Mouse (Mus musculus): Measurements from ENCODE around the gene Mvp. TPM values are rescaled to one million over a fixed set of nuclear protein-coding genes. Genes with fewer than 3 reads are reported as not detected.

Gene Mvp
- polyA plus RNA-seq, 1 experiment from 2014 or later, result 4.0 TPM

DNA sequence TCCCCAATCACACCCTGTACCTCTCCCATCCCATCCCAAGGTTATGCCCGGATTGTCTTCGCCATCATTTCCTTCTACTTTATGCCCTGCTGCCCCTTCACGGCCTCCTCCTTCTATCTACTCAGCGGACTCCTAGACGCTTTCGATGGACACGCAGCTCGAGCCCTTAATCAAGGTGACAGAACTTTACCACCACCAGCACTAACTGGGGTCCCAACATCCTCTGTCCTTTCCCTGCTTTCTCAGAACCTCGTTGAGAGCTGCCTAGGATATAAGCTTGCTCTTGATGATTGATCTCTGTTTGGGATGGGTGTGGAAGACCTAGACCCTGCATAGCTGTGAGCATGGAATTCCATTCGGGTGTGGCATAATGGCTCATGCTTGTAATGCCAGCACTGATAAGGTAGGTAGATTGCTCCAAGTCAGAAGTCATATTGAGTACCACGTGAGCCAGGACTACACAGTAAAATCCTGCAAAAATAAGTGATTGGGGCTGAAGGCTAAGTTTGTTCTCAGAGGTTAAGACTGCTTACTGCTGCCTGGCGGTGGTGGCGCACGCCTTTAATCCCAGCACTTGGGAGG is 37.5 kb downstream of the Mvp start:
- WGBS, result 29% methylated on average over 14 of the region's 14 CpGs
- Histone ChIP-seq H3K4me1 (peaks cover 12% of the 10 kb centered on the region), H3K27ac (peak overlapping the region; percentile 99), H3K36me3 (peaks cover 43% of the 10 kb centered on the region), H3K27me3 (ENCODE audit: low read depth, poor library complexity, severe bottlenecking) (no peaks in the 10 kb centered on the region), H3K9me3 (replicated peaks) (no peaks in the 10 kb centered on the region), H3K4me3 (peak overlapping the region; percentile 100)
- DNase-seq (ENCODE audit: low spot score), result no peak

DNA sequence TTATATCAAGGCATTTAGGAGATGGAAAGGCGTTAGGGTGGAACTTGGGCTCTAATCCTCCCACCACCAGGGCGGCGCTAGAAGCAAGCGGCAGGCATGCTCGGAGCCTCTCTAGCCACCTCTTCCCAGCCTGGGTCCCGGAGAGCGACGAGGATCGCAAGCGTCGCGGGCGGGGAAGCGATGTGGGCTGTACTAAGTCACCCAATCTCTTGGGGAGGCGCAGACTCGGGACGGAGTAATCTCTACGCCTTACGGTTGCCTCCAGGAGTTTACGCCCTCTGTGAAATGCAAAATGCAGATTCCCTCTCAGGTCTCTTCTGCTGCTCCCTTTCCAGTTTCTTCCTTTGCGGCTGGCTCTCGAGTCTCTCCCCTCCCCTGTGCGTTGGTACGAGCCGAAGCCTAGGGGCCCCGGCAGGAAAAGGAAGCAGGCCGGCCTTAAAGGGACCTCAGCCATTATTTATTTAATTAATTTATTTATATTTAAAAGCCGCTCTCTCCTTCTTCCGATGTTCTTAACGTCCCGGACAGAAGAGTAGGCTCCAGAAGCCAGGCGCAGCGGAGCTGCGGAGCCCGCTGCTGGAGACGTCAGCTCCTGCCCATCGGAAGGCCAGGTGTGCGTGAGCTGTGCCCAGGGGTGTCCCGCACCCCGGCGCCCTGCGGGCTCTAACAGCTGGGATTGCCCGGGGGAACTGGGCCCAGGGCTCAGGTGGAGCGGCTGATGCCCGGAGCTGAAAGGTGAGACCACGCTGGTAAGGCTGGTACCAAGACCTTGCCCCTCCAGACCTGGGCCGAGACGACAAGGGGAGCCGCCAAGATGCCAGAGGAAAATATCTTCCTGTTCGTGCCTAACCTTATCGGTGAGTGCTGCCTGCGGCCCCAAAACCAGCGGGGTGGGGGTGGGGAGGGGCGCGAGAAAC is 38.2 kb downstream of the Mvp start, which contains the start of gene Cdiptos:
Gene Cdiptos (minus strand): TSS at position 149 of the 917 bp plus-strand sequence.
- H3K27ac ChIP-seq, result peak within 1 kb of the TSS; percentile 99
- peaks cover 36% of the 10 kb centered on the region for H3K36me3 ChIP-seq
- no peaks in the 10 kb centered on the region for H3K9me3 ChIP-seq (replicated peaks)
- peak within 1 kb of the TSS; percentile 100 for H3K4me3 ChIP-seq
- WGBS, result under 1% methylated on average over 55 of the region's 55 CpGs
- DNase-seq (ENCODE audit: low spot score), result peak; percentile 100
- peaks cover 12% of the 10 kb centered on the region for H3K4me1 ChIP-seq
- H3K27me3 ChIP-seq (ENCODE audit: low read depth, poor library complexity, severe bottlenecking), result no peaks in the 10 kb centered on the region

DNA sequence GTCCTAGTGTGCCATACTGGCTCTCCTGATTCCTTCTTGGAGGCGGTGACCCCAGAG is 38.7 kb downstream of the Mvp start, which contains the start of gene Cdipt:
Gene Cdipt (plus strand): TSS at position 22 of the 57 bp plus-strand sequence.
- 0% methylated on average over 1 of the region's 1 CpGs for WGBS
- H3K9me3 ChIP-seq (replicated peaks), result no peaks in the 10 kb centered on the region
- H3K4me1 ChIP-seq, result peaks cover 12% of the 10 kb centered on the region
- no peak for DNase-seq (ENCODE audit: low spot score)
- no peaks in the 10 kb centered on the region for H3K27me3 ChIP-seq (ENCODE audit: low read depth, poor library complexity, severe bottlenecking)
- H3K27ac ChIP-seq, result peak within 1 kb of the TSS; percentile 99
- H3K4me3 ChIP-seq, result peak within 1 kb of the TSS; percentile 100
- peaks cover 31% of the 10 kb centered on the region for H3K36me3 ChIP-seq

DNA sequence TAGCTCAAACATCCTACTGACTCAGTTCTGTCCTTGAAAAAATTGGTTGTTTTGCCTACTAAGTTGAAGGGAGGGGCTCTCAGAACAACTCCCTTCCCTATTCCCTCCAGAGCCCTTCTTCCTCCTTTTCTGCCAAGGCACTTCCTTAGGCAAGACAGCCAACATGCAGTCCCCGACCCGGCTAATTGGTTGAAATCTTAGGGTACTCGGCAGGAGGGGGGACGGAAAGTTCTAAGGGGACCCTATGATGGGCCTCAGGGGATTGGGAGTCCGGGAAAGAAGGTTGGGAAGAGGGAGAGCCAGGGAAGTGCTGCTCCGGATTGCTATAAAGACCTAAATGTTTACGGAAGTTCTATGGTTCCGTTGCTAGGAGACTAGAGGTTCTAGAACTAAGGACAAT is 38.9 kb downstream of the Mvp start:
- DNase-seq (ENCODE audit: low spot score), result no peak
- H3K27ac ChIP-seq, result peak overlapping the region; percentile 99

DNA sequence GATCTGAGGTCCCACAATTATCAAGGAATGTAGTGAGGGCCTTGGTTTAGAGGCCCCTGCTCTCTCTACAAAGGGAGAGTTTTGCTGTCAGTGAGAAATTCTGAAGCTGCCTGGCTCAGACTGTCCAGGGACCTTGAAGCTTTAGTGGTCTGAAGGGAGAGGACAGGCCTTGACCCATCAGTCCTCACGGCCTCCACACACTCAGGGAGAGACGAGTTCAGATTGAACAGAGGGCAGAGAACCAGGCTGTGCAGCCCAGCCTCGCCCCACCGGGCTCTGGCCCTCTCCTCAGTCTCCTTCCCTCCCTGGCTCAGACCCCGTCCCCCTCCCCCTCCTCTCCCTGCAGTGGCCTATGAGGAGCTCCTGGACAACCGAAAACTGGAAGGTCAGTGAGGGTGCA is 47.1 kb downstream of the Mvp start:
- Histone ChIP-seq H3K4me1 (0 out of 2 replicates have a peak, but pooled peaks cover 5% of the 10 kb centered on the region), H3K36me3 (no peaks in the 10 kb centered on the region), H3K9me3 (replicated peaks) (no peaks in the 10 kb centered on the region), H3K4me3 (no peak overlapping the region), H3K27ac (no peak overlapping the region), H3K27me3 (ENCODE audit: low read depth, poor library complexity, severe bottlenecking) (peaks cover 23% of the 10 kb centered on the region)
- no peak for DNase-seq (ENCODE audit: low spot score)
- 60% methylated on average over 6 of the region's 6 CpGs for WGBS

More for the DNA sequence above, 38.9 kb downstream of the Mvp start:
- no peaks in the 10 kb centered on the region for H3K9me3 ChIP-seq (replicated peaks)
- H3K4me3 ChIP-seq, result peak overlapping the region; percentile 100
- H3K27me3 ChIP-seq (ENCODE audit: low read depth, poor library complexity, severe bottlenecking), result no peaks in the 10 kb centered on the region
- WGBS, result 11% methylated on average over 8 of the region's 8 CpGs
- H3K36me3 ChIP-seq, result peaks cover 29% of the 10 kb centered on the region
- H3K4me1 ChIP-seq, result peaks cover 12% of the 10 kb centered on the region

DNA sequence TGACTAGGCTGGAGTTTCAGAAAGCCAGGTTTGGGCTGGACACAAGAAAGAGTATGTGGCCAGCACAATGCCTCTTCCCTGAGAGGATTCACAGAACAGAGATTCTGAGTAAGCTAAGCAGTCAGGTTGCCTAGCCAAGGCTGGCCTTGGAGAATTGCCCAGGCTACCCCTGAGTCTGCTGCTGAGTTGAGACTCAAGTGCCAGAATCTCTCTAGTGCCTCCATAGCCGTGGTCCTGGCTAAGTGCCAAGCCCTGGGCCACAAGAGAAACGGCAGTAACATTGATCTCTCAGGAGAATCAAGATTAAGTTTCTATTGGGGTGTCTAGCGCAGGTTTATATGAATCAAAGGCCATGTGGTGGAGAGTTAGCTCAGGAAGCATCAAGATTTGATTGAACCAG is 48.9 kb downstream of the Mvp start:
- H3K4me3 ChIP-seq, result no peak overlapping the region
- H3K4me1 ChIP-seq, result 0 out of 2 replicates have a peak, but pooled peaks cover 5% of the 10 kb centered on the region
- H3K27ac ChIP-seq, result no peak overlapping the region
- H3K27me3 ChIP-seq (ENCODE audit: low read depth, poor library complexity, severe bottlenecking), result peaks cover 31% of the 10 kb centered on the region
- H3K9me3 ChIP-seq (replicated peaks), result no peaks in the 10 kb centered on the region
- DNase-seq (ENCODE audit: low spot score), result no peak
- no peaks in the 10 kb centered on the region for H3K36me3 ChIP-seq
- 87% methylated on average over 3 of the region's 3 CpGs for WGBS

DNA sequence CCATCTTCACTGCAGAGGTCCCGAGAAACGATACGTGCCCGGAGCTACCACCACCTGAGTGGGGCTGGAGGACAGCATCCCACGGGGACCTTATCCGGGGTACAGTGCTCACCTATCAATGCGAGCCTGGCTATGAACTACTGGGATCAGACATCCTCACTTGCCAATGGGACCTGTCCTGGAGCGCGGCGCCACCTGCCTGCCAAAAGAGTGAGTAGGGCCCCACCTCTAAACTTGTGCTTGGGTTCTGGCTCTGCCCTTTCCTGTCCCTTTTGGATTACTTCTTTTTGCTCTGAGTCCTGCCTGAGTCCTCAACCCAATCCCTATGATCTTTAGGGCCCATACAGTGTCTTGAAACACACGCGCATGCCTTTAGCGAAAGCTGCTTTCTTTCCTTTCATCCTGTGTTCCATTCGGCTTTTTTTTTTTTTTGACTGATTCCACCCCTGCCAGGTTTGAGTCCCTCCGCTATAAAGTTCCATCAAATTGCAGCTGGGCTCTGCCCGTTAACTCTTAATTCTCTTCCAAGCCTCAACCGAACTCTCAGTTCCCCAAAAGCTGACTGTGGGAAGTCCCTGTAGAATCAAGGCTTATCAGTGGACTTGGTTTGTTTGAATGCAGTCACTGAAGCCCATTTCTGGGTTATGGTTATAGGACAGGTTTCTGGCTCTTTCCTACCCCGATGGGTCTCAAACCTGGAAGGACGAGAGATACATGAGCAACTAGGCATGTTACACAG is 50.7 kb downstream of the Mvp start:
- Histone ChIP-seq H3K4me1 (0 out of 2 replicates have a peak, but pooled peaks cover 5% of the 10 kb centered on the region), H3K27ac (no peak overlapping the region), H3K36me3 (no peaks in the 10 kb centered on the region), H3K27me3 (ENCODE audit: low read depth, poor library complexity, severe bottlenecking) (peaks cover 31% of the 10 kb centered on the region), H3K9me3 (replicated peaks) (no peaks in the 10 kb centered on the region), H3K4me3 (0 out of 2 replicates have a peak overlapping the region, but pooled peaks have one; percentile 9)
- 27% methylated on average over 19 of the region's 19 CpGs for WGBS
- peak; percentile 64 for DNase-seq (ENCODE audit: low spot score)

DNA sequence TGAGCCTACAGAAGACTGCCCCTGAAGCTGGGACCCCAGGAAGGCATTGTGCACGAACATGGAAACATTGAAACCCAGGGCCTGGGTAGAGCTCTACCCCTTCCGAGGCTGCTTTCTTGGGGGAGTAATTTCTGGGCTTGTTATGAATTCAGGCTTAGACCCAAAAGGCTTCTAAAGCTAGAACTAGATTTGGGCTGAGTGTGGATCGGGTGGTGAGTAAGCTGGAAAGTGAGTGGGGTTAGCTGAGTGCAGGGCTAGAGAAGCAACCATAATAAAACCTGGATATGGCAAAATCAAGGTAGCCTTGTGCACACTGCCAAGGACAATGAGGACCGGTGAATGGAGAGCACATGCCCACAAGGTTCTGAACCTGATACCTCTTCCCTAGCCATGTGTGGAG is 52.5 kb downstream of the Mvp start:
- no peak for DNase-seq (ENCODE audit: low spot score)
- Histone ChIP-seq H3K27ac (no peak overlapping the region), H3K4me3 (no peak overlapping the region), H3K36me3 (no peaks in the 10 kb centered on the region), H3K4me1 (0 out of 2 replicates have a peak, but pooled peaks cover 5% of the 10 kb centered on the region), H3K27me3 (ENCODE audit: low read depth, poor library complexity, severe bottlenecking) (peaks cover 31% of the 10 kb centered on the region), H3K9me3 (replicated peaks) (no peaks in the 10 kb centered on the region)
- WGBS, result 89% methylated on average over 4 of the region's 4 CpGs

DNA sequence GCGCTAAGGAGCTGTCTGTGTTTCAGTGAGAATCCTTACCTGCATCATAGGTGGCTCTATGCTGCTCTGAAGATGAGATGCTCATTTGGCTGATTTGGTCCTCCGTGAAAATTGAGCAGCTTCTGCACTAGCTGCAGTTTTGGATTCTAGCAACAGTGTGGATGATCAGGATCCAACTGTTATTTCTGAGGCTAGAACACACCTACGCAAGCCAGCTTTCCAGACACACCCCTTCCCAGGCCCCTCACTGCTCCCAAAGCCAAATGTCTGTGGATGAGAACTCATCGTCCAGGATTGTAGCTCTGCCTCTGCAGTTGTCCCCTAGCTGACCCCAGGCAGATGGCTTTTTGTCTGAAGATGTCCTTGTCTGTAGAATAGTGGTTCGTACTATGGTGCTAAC is 53.3 kb downstream of the Mvp start:
- H3K27me3 ChIP-seq (ENCODE audit: low read depth, poor library complexity, severe bottlenecking), result peaks cover 31% of the 10 kb centered on the region
- H3K4me1 ChIP-seq, result 0 out of 2 replicates have a peak, but pooled peaks cover 5% of the 10 kb centered on the region
- no peak for DNase-seq (ENCODE audit: low spot score)
- H3K36me3 ChIP-seq, result no peaks in the 10 kb centered on the region
- no peak overlapping the region for H3K4me3 ChIP-seq
- H3K9me3 ChIP-seq (replicated peaks), result no peaks in the 10 kb centered on the region
- H3K27ac ChIP-seq, result no peak overlapping the region
- WGBS, result 88% methylated on average over 5 of the region's 5 CpGs

DNA sequence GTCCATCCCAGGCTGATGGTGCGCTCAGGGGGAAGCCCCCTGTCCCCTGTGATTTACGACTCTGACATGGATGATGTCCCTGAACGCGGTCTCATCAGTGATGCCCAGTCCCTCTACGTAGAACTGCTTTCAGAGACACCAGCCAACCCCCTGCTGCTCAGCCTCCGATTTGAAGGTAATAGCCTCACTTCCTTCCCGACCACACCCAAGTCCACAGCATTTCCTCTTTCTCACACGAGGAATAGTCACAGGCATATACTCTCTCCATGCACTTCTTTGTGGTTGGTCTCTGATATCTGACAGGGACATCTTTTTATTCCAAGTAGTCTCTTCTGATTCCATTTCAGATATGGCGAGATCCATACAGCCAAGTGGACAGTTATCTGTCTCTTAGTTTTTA is 54.6 kb downstream of the Mvp start:
- DNase-seq (ENCODE audit: low spot score), result no peak
- Histone ChIP-seq H3K36me3 (no peaks in the 10 kb centered on the region), H3K4me3 (no peak overlapping the region), H3K27ac (no peak overlapping the region), H3K9me3 (replicated peaks) (no peaks in the 10 kb centered on the region), H3K4me1 (0 out of 2 replicates have a peak, but pooled peaks cover 5% of the 10 kb centered on the region), H3K27me3 (ENCODE audit: low read depth, poor library complexity, severe bottlenecking) (peaks cover 31% of the 10 kb centered on the region)
- WGBS, result 73% methylated on average over 9 of the region's 9 CpGs

DNA sequence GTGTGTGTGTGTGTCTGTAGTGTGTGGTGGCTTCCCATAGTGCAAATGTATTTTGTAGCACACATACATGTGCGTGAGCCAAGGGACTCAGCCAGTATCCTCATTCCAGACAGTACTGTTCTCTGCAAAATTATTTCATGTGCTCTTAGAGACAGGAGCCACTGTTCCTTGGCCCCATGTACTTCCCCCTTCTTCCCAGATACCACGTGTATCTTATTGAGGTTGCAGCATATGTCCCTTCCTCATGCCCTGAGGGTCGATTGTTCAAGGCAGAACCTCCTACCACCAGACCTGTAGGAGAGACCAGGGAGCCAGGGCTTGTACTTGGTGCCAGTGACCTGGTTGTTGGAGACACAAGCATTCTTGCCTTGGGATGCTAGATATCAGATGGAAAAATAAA is 59.3 kb downstream of the Mvp start:
- H3K9me3 ChIP-seq (replicated peaks), result no peaks in the 10 kb centered on the region
- H3K36me3 ChIP-seq, result no peaks in the 10 kb centered on the region
- H3K27ac ChIP-seq, result no peak overlapping the region
- H3K4me3 ChIP-seq, result no peak overlapping the region
- peaks cover 38% of the 10 kb centered on the region for H3K27me3 ChIP-seq (ENCODE audit: low read depth, poor library complexity, severe bottlenecking)
- peaks cover 11% of the 10 kb centered on the region for H3K4me1 ChIP-seq
- no peak for DNase-seq (ENCODE audit: low spot score)
- 60% methylated on average over 3 of the region's 3 CpGs for WGBS

DNA sequence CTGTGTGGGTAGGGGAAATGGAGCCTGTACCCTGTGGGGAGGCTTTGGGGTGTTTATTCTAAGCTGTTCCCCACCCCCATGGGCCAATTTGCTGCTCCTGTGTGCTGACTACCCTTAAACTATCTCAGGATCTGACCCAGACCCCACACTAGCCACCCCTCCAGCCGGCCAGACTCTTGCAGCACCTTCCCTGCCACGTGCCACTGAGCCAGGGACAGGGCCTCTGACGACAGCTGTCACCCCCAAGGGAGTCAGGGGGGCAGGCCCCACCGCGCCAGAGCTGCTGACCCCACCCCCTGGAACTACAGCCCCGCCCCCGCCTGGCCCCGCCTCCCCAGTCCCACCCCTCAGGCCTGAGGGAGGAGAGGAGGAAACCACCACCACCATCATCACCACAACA is 61.8 kb downstream of the Mvp start:
- Histone ChIP-seq H3K9me3 (replicated peaks) (no peaks in the 10 kb centered on the region), H3K4me3 (0 out of 2 replicates have a peak overlapping the region, but pooled peaks have one; percentile 13), H3K36me3 (no peaks in the 10 kb centered on the region), H3K27me3 (ENCODE audit: low read depth, poor library complexity, severe bottlenecking) (peaks cover 60% of the 10 kb centered on the region), H3K4me1 (peaks cover 27% of the 10 kb centered on the region), H3K27ac (no peak overlapping the region)
- 0% methylated on average over 8 of the region's 8 CpGs for WGBS
- no peak for DNase-seq (ENCODE audit: low spot score)

DNA sequence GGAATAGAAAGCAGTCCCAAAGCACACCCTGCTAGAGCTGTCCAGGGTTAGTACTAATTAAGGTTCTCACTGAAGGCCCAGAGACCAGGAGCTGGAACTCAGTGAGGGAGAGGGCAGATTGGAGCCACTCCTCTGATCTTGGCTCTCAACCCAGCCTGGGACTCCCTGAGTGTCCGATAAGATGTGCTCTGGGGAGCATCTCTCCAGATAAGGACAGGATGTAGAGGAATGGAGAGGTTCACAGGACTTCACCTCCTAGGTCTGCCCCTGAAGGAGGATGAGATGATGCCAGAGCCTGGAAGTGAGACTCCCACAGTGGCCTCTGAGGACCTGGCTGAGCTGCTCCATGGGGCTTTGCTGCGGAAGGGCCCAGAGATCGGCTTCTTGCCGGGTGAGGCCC is 62.7 kb downstream of the Mvp start:
- H3K27me3 ChIP-seq (ENCODE audit: low read depth, poor library complexity, severe bottlenecking), result peaks cover 60% of the 10 kb centered on the region
- WGBS, result 23% methylated on average over 4 of the region's 4 CpGs
- no peak overlapping the region for H3K27ac ChIP-seq
- peaks cover 27% of the 10 kb centered on the region for H3K4me1 ChIP-seq
- no peaks in the 10 kb centered on the region for H3K9me3 ChIP-seq (replicated peaks)
- DNase-seq (ENCODE audit: low spot score), result no peak
- H3K36me3 ChIP-seq, result no peaks in the 10 kb centered on the region
- no peak overlapping the region for H3K4me3 ChIP-seq

All from limb, embryonic 10.5 days (tissue).